Mouse (Mus musculus) lung, postnatal 0 days (tissue): ENCODE data around the gene Cfap97.

Source experiments
- CTCF ChIP-seq: IDR thresholded peaks from 2 replicates; pipeline ENCODE4 v1.5.1; 2016; ENCODE audit warnings: antibody characterized with exemption, mild to moderate bottlenecking
- EP300 ChIP-seq: IDR thresholded peaks from 2 replicates; pipeline ENCODE4 v1.6.1; 2016; ENCODE audit warnings: antibody characterized with exemption, mild to moderate bottlenecking, control low read depth

GRCm38 (mm10) chr8:46232798-46233197, 81.2 kb downstream of the Cfap97 start:
- TF ChIP-seq CTCF (no peak), EP300 (no peak)
